Mouse (Mus musculus) hindbrain, postnatal 0 days (tissue): ENCODE data around the gene Ap5z1. TPM values are rescaled to one million over a fixed set of nuclear protein-coding genes. Genes with fewer than 3 reads are reported as not detected.

ENCODE experiments used
- ATAC-seq: fragments of 200-750 bp; cut with Nextera tagmentation; 2 replicates; pipeline ENCODE4 v1.8.0; 2017; ENCODE audit warnings: mild to moderate bottlenecking, moderate TSS enrichment, moderate library complexity
- DNase-seq: peaks from one replicate; pipeline ENCODE4 v3.0.0-alpha.2; 2015; ENCODE audit warnings: low spot score
- H3K27ac ChIP-seq: fragments of 300-500 bp; sonication (generic); 2 replicates; pipeline ENCODE4 v1.5.1; 2014; ENCODE audit warnings: mild to moderate bottlenecking
- H3K27me3 ChIP-seq: fragments of 300-500 bp; sonication (generic); 2 replicates; pipeline ENCODE4 v1.6.1; 2014; ENCODE audit warnings: low read length, mixed read lengths; ENCODE audit not compliant: insufficient read depth
- H3K36me3 ChIP-seq: fragments of 300-500 bp; sonication (generic); 2 replicates; pipeline ENCODE4 v1.6.1; 2014; ENCODE audit warnings: low read length, mixed read lengths; ENCODE audit not compliant: insufficient read depth
- H3K4me1 ChIP-seq: fragments of 300-500 bp; sonication (generic); 2 replicates; pipeline ENCODE4 v1.6.1; 2014; ENCODE audit warnings: antibody characterized with exemption, low read length, mixed read lengths; ENCODE audit not compliant: insufficient read depth
- H3K4me2 ChIP-seq: fragments of 300-500 bp; sonication (generic); 2 replicates; pipeline ENCODE4 v1.6.1; 2014; ENCODE audit warnings: low read depth, mild to moderate bottlenecking, low read length, moderate library complexity, mixed read lengths
- H3K4me3 ChIP-seq: fragments of 300-500 bp; sonication (generic); 2 replicates; pipeline ENCODE4 v1.5.1; 2014; ENCODE audit warnings: low read length
- H3K9ac ChIP-seq: fragments of 300-500 bp; sonication (generic); replicated peaks from 2 replicates; pipeline ENCODE4 v1.6.1; 2014; ENCODE audit warnings: mild to moderate bottlenecking, low read length, moderate library complexity, mixed read lengths
- H3K9me3 ChIP-seq: fragments of 300-500 bp; sonication (generic); 2 replicates; pipeline ENCODE4 v1.6.1; 2016; ENCODE audit warnings: low read length, mixed read lengths
- CTCF ChIP-seq: IDR thresholded peaks from 2 replicates; pipeline ENCODE4 v1.5.1; 2016; ENCODE audit warnings: antibody characterized with exemption, control low read depth, low read depth
- WGBS: fragments of 180-500 bp; shearing (Covaris S2); extraction: QIAGEN DNeasy Blood & Tissue Kit; methylation state at CpG from one replicate; pipeline ENCODE4 v1.1.7; 2014; 5-methylcytosine and 5-hydroxymethylcytosine counted together
- polyA plus RNA-seq: library from polyadenylated mRNA; unstranded; fragments of >200 nt; fragmentation: Nextera tagmentation; extraction: Ambion mirVana; gene quantifications from 2 replicates; pipeline ENCODE4 v1.2.1, GENCODE M21; 2015
- total RNA-seq: library from RNA; depleted of rRNA; stranded (reverse); fragments of >200 nt; gene quantifications from 2 replicates; pipeline ENCODE4 v1.2.3, GENCODE M21; 2014

Ap5z1 gene
- total and polyA plus RNA-seq, 2 experiments from 2014 or later = 7.5 to 22.1 TPM

- ATAC-seq = no peak
- H3K9me3 ChIP-seq = no peaks in the 10 kb centered on the region
Measured at GRCm38 (mm10) chr5:142420317-142420716, 43.4 kb upstream of the Ap5z1 start.

DNA sequence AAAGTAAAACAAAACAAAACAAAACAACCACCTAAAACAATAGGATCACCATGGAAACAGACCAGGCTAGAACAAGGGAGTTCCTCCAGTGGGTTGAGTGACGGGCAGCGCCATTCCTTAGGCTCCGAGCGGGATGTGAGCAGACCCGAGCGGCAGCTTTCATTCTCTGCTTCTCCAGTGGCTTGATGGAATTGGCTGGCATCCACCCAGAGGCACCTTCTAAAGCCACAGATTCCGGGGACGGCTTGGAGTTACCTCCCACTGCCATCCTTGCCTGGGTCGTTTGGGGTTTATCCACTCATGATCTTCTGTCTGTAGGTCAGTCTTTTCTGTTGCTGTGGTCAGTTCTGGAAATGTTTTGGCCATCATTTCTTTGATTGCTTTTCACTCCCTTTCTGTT is 42.8 kb upstream of the Ap5z1 start:
- no peak overlapping the region for H3K4me2 ChIP-seq
- TF ChIP-seq CTCF = no peak
- H3K9ac ChIP-seq = no peak overlapping the region
- H3K27me3 ChIP-seq = no peaks in the 10 kb centered on the region
- no peaks in the 10 kb centered on the region for H3K9me3 ChIP-seq
- H3K4me3 ChIP-seq = no peak overlapping the region
- no peak for DNase-seq
- H3K27ac ChIP-seq = no peak overlapping the region
- H3K36me3 ChIP-seq = no peaks in the 10 kb centered on the region
- 0 out of 2 replicates have a peak, but pooled peaks cover 13% of the 10 kb centered on the region for H3K4me1 ChIP-seq
- ATAC-seq = no peak
- 60% methylated on average over 9 of the region's 9 CpGs for WGBS

More at GRCm38 (mm10) chr5:142420317-142420716, 43.4 kb upstream of the Ap5z1 start:
- Histone ChIP-seq H3K4me3 (no peak overlapping the region), H3K4me2 (no peak overlapping the region), H3K9ac (no peak overlapping the region), H3K27ac (no peak overlapping the region), H3K4me1 (0 out of 2 replicates have a peak, but pooled peaks cover 13% of the 10 kb centered on the region), H3K36me3 (no peaks in the 10 kb centered on the region), H3K27me3 (no peaks in the 10 kb centered on the region)
- WGBS = 95% methylated on average over 4 of the region's 4 CpGs
- no peak for DNase-seq
- no peak for TF ChIP-seq CTCF

DNA sequence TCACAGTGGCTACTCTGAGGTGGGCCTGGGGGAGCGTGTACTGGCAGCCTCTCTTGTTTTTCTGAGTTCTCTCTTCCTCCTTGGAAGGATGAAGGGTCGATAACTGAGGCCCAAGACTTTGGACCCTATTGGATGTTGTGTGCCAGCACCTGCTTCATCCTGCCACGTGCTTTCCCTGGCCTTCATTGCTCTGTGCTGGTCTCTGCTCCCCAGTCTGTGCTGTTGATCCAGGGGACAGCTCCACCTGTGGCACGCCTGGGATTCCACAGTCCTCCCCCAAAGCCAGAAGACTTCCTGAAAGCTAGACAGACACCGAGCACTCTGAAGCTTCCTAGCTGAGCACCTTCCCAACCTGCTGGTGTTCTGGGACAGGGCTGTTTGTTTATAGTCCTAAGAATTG is 41.9 kb upstream of the Ap5z1 start:
- no peak overlapping the region for H3K27ac ChIP-seq
- TF ChIP-seq CTCF = no peak
- DNase-seq = no peak
- no peak for ATAC-seq
- H3K27me3 ChIP-seq = no peaks in the 10 kb centered on the region
- H3K4me2 ChIP-seq = no peak overlapping the region
- H3K4me1 ChIP-seq = 0 out of 2 replicates have a peak, but pooled peaks cover 9% of the 10 kb centered on the region
- no peak overlapping the region for H3K9ac ChIP-seq
- no peak overlapping the region for H3K4me3 ChIP-seq
- H3K9me3 ChIP-seq = no peaks in the 10 kb centered on the region
- no peaks in the 10 kb centered on the region for H3K36me3 ChIP-seq
- whole genome bisulfite sequencing = 87% methylated on average over 5 of the region's 5 CpGs

DNA sequence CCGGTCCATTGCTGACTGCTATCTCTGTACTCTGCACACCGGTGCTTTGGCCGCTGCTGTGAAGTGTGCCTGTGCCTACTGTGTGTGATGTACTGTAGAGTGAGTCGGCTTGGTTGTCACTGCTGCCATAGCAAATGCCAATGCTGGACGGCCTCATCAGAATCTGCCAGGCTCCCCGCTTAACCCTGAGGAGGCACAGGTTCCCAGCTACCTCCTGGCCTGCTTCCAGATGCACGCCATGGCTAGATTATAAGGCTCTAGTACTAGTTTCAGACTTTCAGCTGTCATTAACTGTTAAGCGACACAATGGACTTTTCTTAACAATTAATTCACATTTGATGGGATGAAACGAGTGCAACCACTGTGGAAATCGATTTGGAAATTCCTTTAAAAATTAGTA is 40.6 kb upstream of the Ap5z1 start:
- TF ChIP-seq CTCF = no peak
- no peak overlapping the region for H3K4me3 ChIP-seq
- H3K4me1 ChIP-seq = peaks cover 12% of the 10 kb centered on the region; the same call in 1 of the 2 replicates
- ATAC-seq (no peak), DNase-seq (no peak)
- no peak overlapping the region for H3K4me2 ChIP-seq
- no peaks in the 10 kb centered on the region for H3K9me3 ChIP-seq
- no peaks in the 10 kb centered on the region for H3K36me3 ChIP-seq
- H3K27ac ChIP-seq = no peak overlapping the region
- H3K27me3 ChIP-seq = no peaks in the 10 kb centered on the region
- WGBS = 55% methylated on average over 10 of the region's 10 CpGs
- H3K9ac ChIP-seq = no peak overlapping the region

- TF ChIP-seq CTCF = no peak
- no peaks in the 10 kb centered on the region for H3K9me3 ChIP-seq
- whole genome bisulfite sequencing = 46% methylated on average over 3 of the region's 3 CpGs
- DNase-seq = no peak
- no peak overlapping the region for H3K27ac ChIP-seq
- ATAC-seq = no peak
- no peak overlapping the region for H3K9ac ChIP-seq
- no peak overlapping the region for H3K4me3 ChIP-seq
- H3K36me3 ChIP-seq = no peaks in the 10 kb centered on the region
- H3K4me1 ChIP-seq = peaks cover 12% of the 10 kb centered on the region; the same call in 1 of the 2 replicates
- no peak overlapping the region for H3K4me2 ChIP-seq
- no peaks in the 10 kb centered on the region for H3K27me3 ChIP-seq
Measured at GRCm38 (mm10) chr5:142423701-142424100, 40.0 kb upstream of the Ap5z1 start.

DNA sequence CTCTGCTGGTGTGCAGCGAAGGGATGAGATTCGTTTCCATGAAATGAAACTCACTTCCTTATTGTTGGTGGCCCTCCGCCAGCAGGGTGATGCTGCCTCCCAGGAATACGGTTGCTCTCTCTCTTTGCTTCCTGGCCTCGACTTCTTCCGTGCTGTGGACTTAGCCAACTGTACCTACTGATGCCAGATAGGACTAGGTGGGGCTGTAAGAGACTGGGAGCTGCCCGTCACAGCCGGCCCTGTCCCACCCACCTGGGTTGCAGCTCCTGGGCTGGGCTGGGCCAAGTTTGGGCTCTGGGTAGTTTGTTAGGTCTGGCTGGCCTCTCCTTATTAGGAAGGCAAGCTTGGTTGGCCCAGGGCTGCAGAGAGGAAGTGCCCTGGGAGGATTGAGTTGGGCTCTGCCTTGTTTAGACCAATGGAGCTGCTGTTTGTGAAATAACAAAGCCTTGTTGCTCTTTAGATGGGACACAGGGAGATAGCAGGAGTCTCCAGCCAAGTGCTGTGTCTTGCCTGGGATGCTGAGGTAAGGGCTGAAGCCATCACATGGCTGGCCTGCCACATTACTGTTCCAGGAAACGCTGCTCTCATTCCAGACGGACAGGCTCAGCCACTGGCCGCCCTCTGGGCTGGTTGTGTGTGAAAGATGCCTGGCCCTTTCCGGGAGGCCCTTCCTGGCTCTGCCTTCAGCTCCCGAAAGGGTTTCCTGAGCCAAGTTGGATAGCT is 39.0 kb upstream of the Ap5z1 start:
- H3K9ac ChIP-seq = no peak overlapping the region
- no peak overlapping the region for H3K4me3 ChIP-seq
- TF ChIP-seq CTCF = no peak
- peak; percentile 53; the same call in 1 of the 2 replicates for ATAC-seq
- H3K4me1 ChIP-seq = peaks cover 12% of the 10 kb centered on the region; the same call in 1 of the 2 replicates
- no peaks in the 10 kb centered on the region for H3K36me3 ChIP-seq
- DNase-seq = peak; percentile 42
- no peak overlapping the region for H3K4me2 ChIP-seq
- no peaks in the 10 kb centered on the region for H3K27me3 ChIP-seq
- peak overlapping the region; percentile 38 for H3K27ac ChIP-seq
- no peaks in the 10 kb centered on the region for H3K9me3 ChIP-seq
- 43% methylated on average over 13 of the region's 13 CpGs for WGBS

DNA sequence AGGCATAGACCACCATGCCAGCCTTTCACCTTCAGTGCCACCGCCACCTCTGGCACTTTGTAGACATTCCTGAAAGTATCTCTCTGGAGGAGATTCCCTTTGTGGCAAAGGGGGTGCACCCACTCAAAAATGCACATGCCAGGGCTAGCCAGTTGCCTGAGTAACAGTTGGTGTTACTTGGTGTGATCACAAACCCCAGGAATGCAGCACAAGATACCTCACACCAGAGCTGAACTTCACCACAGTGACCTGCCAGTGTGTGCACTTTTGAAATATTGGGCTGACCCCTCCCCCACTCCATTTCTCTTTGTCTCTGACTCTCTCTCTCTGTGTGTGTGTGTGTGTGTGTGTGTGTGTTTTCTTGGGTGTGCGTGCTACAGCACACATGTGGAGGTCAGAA is 37.3 kb upstream of the Ap5z1 start:
- Histone ChIP-seq H3K4me2 (no peak overlapping the region), H3K9me3 (no peaks in the 10 kb centered on the region), H3K27me3 (no peaks in the 10 kb centered on the region), H3K27ac (no peak overlapping the region), H3K36me3 (no peaks in the 10 kb centered on the region), H3K9ac (no peak overlapping the region), H3K4me1 (peaks cover 12% of the 10 kb centered on the region; the same call in 1 of the 2 replicates), H3K4me3 (no peak overlapping the region)
- TF ChIP-seq CTCF = no peak
- ATAC-seq (no peak), DNase-seq (no peak)
- WGBS = 78% methylated on average over 2 of the region's 2 CpGs
